Mouse (Mus musculus): ENCODE results near the gene Hoxa6. TPM values are rescaled to one million over a fixed set of nuclear protein-coding genes. Genes with fewer than 3 reads are reported as not detected.
A peak's percentile ranks its signal among the peaks of the same experiment; 100 is the strongest.

Gene Hoxa6
- 1 to 10 TPM; 1.9 to 4.7 TPM for total RNA-seq (2021)
- long read RNA-seq, experiment 1: 0 reads
- long read RNA-seq, experiment 2, partial matches to known transcripts: 0 of 1 reads
- long read RNA-seq, experiment 2, other reads (novel, unspliced or antisense): 1 of 1 reads

- DNase-seq (ENCODE audit: low spot score in 2 of 2): peak; percentile 50 to 68
These were observed at the start of gene Hoxa6 for GRCm38 (mm10) chr6:52208072-52208867. Gene Hoxa6 (minus strand): TSS chr6:52208722.

GRCm38 (mm10) chr6:52256956-52257355 is 48.4 kb upstream of the Hoxa6 start:
- DNase-seq (ENCODE audit: low spot score in 2 of 2): peak; percentile 75 to 83

GRCm38 (mm10) chr6:52253511-52254500 is 45.3 kb upstream of the Hoxa6 start:
- peak in 1 of 2 experiments; percentile 18 for DNase-seq (ENCODE audit: low spot score in 2 of 2)

- DNase-seq (ENCODE audit: low spot score in 2 of 2): peak in 1 of 2 experiments; percentile 19
These were observed 44.4 kb upstream of the Hoxa6 start for GRCm38 (mm10) chr6:52252775-52253376.

- DNase-seq (ENCODE audit: low spot score in 2 of 2): peak in 1 of 2 experiments; percentile 12
These were observed 43.7 kb upstream of the Hoxa6 start for GRCm38 (mm10) chr6:52252016-52252774.

- DNase-seq (ENCODE audit: low spot score in 2 of 2): no peak
These were observed 42.8 kb upstream of the Hoxa6 start for GRCm38 (mm10) chr6:52251177-52251879.

GRCm38 (mm10) chr6:52249826-52250225 is 41.3 kb upstream of the Hoxa6 start:
- peak in 1 of 2 experiments; percentile 10 for DNase-seq (ENCODE audit: low spot score in 2 of 2)

GRCm38 (mm10) chr6:52249415-52249738 is 40.9 kb upstream of the Hoxa6 start:
- DNase-seq (ENCODE audit: low spot score in 2 of 2): no peak

GRCm38 (mm10) chr6:52248638-52249414 is 40.3 kb upstream of the Hoxa6 start:
- DNase-seq (ENCODE audit: low spot score in 2 of 2): peak in 1 of 2 experiments; percentile 18

- peak in 1 of 2 experiments; percentile 15 for DNase-seq (ENCODE audit: low spot score in 2 of 2)
These were observed 39.5 kb upstream of the Hoxa6 start for GRCm38 (mm10) chr6:52247766-52248637.

- peak in 1 of 2 experiments; percentile 8 for DNase-seq (ENCODE audit: low spot score in 2 of 2)
These were observed 38.4 kb upstream of the Hoxa6 start for GRCm38 (mm10) chr6:52246916-52247315.

- peak in 1 of 2 experiments; percentile 17 for DNase-seq (ENCODE audit: low spot score in 2 of 2)
These were observed 37.9 kb upstream of the Hoxa6 start for GRCm38 (mm10) chr6:52246403-52246803.

GRCm38 (mm10) chr6:52245757-52246142 is 37.2 kb upstream of the Hoxa6 start, which contains the start of gene Hoxa11:
Gene Hoxa11 (minus strand): TSS chr6:52245810.
- DNase-seq (ENCODE audit: low spot score in 2 of 2): peak in 1 of 2 experiments; percentile 13

GRCm38 (mm10) chr6:52245040-52245756 is 36.7 kb upstream of the Hoxa6 start:
- peak in 1 of 2 experiments; percentile 21 for DNase-seq (ENCODE audit: low spot score in 2 of 2)

- peak in 1 of 2 experiments; percentile 14 for DNase-seq (ENCODE audit: low spot score in 2 of 2)
These were observed 36.0 kb upstream of the Hoxa6 start for GRCm38 (mm10) chr6:52244471-52245039.

GRCm38 (mm10) chr6:52243681-52244121 is 35.2 kb upstream of the Hoxa6 start:
- DNase-seq (ENCODE audit: low spot score in 2 of 2): peak in 1 of 2 experiments; percentile 18

Data from adrenal gland, adult 18-20 months (tissue).